Mouse (Mus musculus) small intestine, adult 2 months (tissue): ENCODE data around the gene Slc7a10. TPM values are rescaled to one million over a fixed set of nuclear protein-coding genes. Genes with fewer than 3 reads are reported as not detected.
"Not testable (repeated sequence)": the region's sequence is repeated elsewhere in the genome, so short reads cannot be mapped to it uniquely, and the experiment has no call there.

Source experiments
- H3K27ac ChIP-seq: fragments of 200-500 bp; 2 replicates; pipeline ENCODE4 v1.5.1; 2012; ENCODE audit warnings: low read depth, low read length, control low read depth, inconsistent platforms; ENCODE audit not compliant: insufficient read depth
- H3K27me3 ChIP-seq: fragments of 200-500 bp; 2 replicates; pipeline ENCODE4 v1.6.1; 2012; ENCODE audit warnings: mild to moderate bottlenecking, moderate library complexity, low read length, inconsistent platforms; ENCODE audit not compliant: control insufficient read depth, insufficient read depth
- H3K36me3 ChIP-seq: fragments of 200-500 bp; 2 replicates; pipeline ENCODE4 v1.6.1; 2012; ENCODE audit warnings: mild to moderate bottlenecking, low read length, control low read depth, inconsistent platforms; ENCODE audit not compliant: control insufficient read depth, insufficient read depth
- H3K4me1 ChIP-seq: fragments of 200-500 bp; 2 replicates; pipeline ENCODE4 v1.6.1; 2012; ENCODE audit warnings: low read length, inconsistent platforms, mixed read lengths; ENCODE audit not compliant: control insufficient read depth, insufficient read depth, insufficient read length
- H3K4me3 ChIP-seq: fragments of 200-500 bp; 2 replicates; pipeline ENCODE4 v1.5.1; 2012; ENCODE audit warnings: low read depth, mild to moderate bottlenecking, control low read depth, inconsistent platforms, low read length, moderate library complexity
- CTCF ChIP-seq: fragments of 200-500 bp; IDR thresholded peaks from 2 replicates; pipeline ENCODE4 v1.5.1; 2012; ENCODE audit warnings: low read depth, mild to moderate bottlenecking, control low read depth, inconsistent platforms, low read length, moderate library complexity, mixed read lengths; ENCODE audit not compliant: insufficient replicate concordance, insufficient read length; ENCODE audit errors: extremely low read depth
- POLR2A ChIP-seq: fragments of 200-500 bp; IDR thresholded peaks from 2 replicates; pipeline ENCODE4 v1.6.1; 2012; ENCODE audit warnings: low read depth, mild to moderate bottlenecking, control low read depth, inconsistent platforms, low read length, moderate library complexity
- WGBS: fragments of 180-500 bp; shearing (Covaris S2); methylation state at CpG from one replicate; pipeline ENCODE4 v1.1.7; 2018; 5-methylcytosine and 5-hydroxymethylcytosine counted together
- polyA plus RNA-seq: library from polyadenylated mRNA; depleted of rRNA; stranded (reverse); fragments of >200 nt; gene quantifications from 2 replicates; pipeline ENCODE4 v1.2.3, GENCODE M21; 2012; rRNA removed

Slc7a10 gene
- polyA plus RNA-seq, 1 experiment: 0.11 TPM

GRCm38 (mm10) chr7:35230333-35230732 is 44.1 kb downstream of the Slc7a10 start:
- H3K4me1 ChIP-seq: no peaks in the 10 kb centered on the region
- H3K36me3 ChIP-seq: no peaks in the 10 kb centered on the region
- no peak overlapping the region for H3K4me3 ChIP-seq
- TF ChIP-seq CTCF (peak; percentile 13; the same call in 1 of the 2 replicates), POLR2A (no peak)
- WGBS: 80% methylated on average over 3 of the region's 3 CpGs
- H3K27ac ChIP-seq: no peak overlapping the region
- no peaks in the 10 kb centered on the region for H3K27me3 ChIP-seq

- H3K27me3 ChIP-seq: no peaks in the 10 kb centered on the region
- H3K27ac ChIP-seq: no peak overlapping the region
- no peaks in the 10 kb centered on the region for H3K36me3 ChIP-seq
- no peak overlapping the region for H3K4me3 ChIP-seq
- TF ChIP-seq CTCF: no peak
- no peak for TF ChIP-seq POLR2A
- no peaks in the 10 kb centered on the region for H3K4me1 ChIP-seq
- WGBS: 84% methylated on average over 13 of the region's 13 CpGs
Measured at GRCm38 (mm10) chr7:35232796-35233455, 46.7 kb downstream of the Slc7a10 start.

GRCm38 (mm10) chr7:35233861-35234260 is 47.7 kb downstream of the Slc7a10 start:
- H3K4me3 ChIP-seq: peak overlapping the region; percentile 80
- H3K27me3 ChIP-seq: no peaks in the 10 kb centered on the region
- H3K36me3 ChIP-seq: no peaks in the 10 kb centered on the region
- no peaks in the 10 kb centered on the region for H3K4me1 ChIP-seq
- H3K27ac ChIP-seq: no peak overlapping the region
- TF ChIP-seq POLR2A (no peak), CTCF (no peak)
- WGBS: 73% methylated on average over 12 of the region's 12 CpGs

- H3K4me3 ChIP-seq: peak overlapping the region; percentile 80
- no peaks in the 10 kb centered on the region for H3K36me3 ChIP-seq
- TF ChIP-seq POLR2A (0 out of 2 replicates have a peak, but pooled peaks have one; percentile 11), CTCF (no peak)
- H3K27me3 ChIP-seq: no peaks in the 10 kb centered on the region
- H3K27ac ChIP-seq: peak overlapping the region; percentile 85
- under 1% methylated on average over 45 of the region's 45 CpGs for WGBS
- H3K4me1 ChIP-seq: no peaks in the 10 kb centered on the region
Measured at GRCm38 (mm10) chr7:35234361-35235245, 48.4 kb downstream of the Slc7a10 start.

GRCm38 (mm10) chr7:35235308-35235707 is 49.1 kb downstream of the Slc7a10 start:
- H3K4me3 ChIP-seq: peak overlapping the region; percentile 80
- no peak overlapping the region for H3K27ac ChIP-seq
- H3K4me1 ChIP-seq: no peaks in the 10 kb centered on the region
- WGBS: 18% methylated on average over 9 of the region's 9 CpGs
- no peaks in the 10 kb centered on the region for H3K36me3 ChIP-seq
- no peak for TF ChIP-seq POLR2A
- TF ChIP-seq CTCF: no peak
- no peaks in the 10 kb centered on the region for H3K27me3 ChIP-seq

GRCm38 (mm10) chr7:35237935-35238334 is 51.8 kb downstream of the Slc7a10 start:
- H3K27ac ChIP-seq, H3K4me3 ChIP-seq, H3K36me3 ChIP-seq, H3K4me1 ChIP-seq, H3K27me3 ChIP-seq: not testable (repeated sequence)
- WGBS: 58% methylated on average over 3 of the region's 3 CpGs

Other genes with a start within 250 kb of the Slc7a10 start
- gene Cebpg, start 129.8 kb upstream of the Slc7a10 start, polyA plus RNA-seq: 4.3 and 8.0 TPM in 2 replicates
- 39.2 and 105 TPM in 2 replicates for gene Cebpa, start 67.1 kb upstream of the Slc7a10 start, polyA plus RNA-seq
- 4.2 and 5.0 TPM in 2 replicates for gene Lrp3, start 29.1 kb downstream of the Slc7a10 start, polyA plus RNA-seq
- 0.89 and 2.2 TPM in 2 replicates for gene Gpatch1, start 132.1 kb downstream of the Slc7a10 start, polyA plus RNA-seq
- 14.6 and 46.0 TPM in 2 replicates for gene Rhpn2, start 147.8 kb downstream of the Slc7a10 start, polyA plus RNA-seq
- gene Faap24, start 210.5 kb downstream of the Slc7a10 start, polyA plus RNA-seq: 1.8 and 3.9 TPM in 2 replicates
- gene Cep89, start 210.7 kb downstream of the Slc7a10 start, polyA plus RNA-seq: 4.4 and 10.1 TPM in 2 replicates